Mouse (Mus musculus) urinary bladder, postnatal 10 days (tissue): ENCODE data around the gene Il17rd.

ENCODE experiments used
- DNase-seq: peaks from one replicate; pipeline ENCODE4 v3.0.0; 2022; ENCODE audit warnings: low spot score

Il17rd gene

DNA sequence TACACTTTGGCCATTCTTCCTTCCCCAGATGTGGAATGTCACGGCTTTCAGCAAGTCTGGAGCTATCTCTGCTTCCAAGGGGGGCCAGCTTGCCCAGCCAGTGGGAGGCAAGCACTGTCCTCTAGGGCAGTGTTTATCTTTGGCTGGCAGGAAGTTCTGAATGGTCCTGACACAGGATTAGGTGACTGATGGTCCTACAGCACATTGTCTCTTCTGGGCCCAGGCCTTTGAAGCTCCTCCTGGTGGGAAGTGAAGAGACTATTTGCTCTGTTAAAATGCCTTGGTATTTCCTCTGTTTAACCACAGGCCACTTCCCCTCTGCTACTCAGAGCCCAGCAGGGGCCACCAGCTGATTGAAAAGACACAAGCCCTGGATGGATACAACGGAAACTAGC lies 6.2 kb downstream of the Il17rd start:
- DNase-seq: no peak

DNA sequence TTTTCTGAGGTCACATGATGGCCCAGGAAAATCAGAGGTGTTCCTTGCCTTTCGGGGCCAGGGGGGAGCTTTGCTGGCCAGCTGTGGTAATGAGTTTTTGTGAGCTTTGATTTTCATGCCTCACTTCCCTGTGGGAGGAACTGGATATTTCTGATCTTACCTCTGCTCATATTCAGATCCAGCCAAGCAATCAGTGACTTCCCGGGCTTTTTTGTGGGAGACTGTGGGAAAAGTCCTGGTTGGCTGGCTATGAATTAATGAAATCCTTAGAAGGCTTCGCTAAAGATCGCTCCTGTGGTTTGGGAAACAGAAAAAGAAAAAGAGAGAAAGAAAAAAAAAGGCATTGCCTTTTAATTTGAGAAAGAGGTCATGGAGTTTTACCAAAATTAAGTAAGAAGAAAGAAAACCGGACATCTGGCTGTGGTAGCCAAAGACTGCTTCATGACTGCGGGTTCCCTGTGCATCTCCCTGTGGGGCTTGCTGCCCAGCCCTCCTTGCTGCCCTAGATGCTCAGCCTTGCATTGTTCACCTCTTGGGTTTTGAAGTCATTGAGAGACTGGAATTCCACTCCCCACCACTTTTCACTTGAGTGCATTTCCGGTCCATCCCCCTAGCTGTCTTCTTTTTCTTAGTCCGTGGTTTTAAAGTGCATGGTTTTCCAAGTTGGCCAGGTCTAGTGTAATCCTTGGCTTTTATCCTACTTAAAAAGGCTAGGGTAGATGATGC lies 9.7 kb downstream of the Il17rd start:
- DNase-seq: no peak

DNA sequence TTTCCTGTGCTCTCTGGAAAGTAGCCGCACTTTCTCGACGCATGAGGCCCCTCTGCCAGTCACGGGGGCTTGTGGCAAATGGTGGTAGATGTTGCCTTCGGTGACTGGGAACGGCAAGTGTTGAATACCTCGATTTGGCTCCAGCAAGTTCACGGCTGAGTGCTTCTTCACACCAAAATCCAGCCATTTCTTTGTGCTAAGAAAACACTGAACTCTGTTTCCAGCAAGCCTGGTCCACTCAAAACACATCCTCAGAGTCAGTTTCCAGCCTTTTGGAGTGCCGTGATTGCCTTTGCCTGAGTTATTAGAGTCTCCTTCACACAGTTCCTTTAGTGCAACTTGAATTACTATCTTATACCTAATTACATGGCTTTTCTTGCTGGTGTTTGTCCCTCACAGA lies 11.3 kb downstream of the Il17rd start:
- DNase-seq: no peak

DNA sequence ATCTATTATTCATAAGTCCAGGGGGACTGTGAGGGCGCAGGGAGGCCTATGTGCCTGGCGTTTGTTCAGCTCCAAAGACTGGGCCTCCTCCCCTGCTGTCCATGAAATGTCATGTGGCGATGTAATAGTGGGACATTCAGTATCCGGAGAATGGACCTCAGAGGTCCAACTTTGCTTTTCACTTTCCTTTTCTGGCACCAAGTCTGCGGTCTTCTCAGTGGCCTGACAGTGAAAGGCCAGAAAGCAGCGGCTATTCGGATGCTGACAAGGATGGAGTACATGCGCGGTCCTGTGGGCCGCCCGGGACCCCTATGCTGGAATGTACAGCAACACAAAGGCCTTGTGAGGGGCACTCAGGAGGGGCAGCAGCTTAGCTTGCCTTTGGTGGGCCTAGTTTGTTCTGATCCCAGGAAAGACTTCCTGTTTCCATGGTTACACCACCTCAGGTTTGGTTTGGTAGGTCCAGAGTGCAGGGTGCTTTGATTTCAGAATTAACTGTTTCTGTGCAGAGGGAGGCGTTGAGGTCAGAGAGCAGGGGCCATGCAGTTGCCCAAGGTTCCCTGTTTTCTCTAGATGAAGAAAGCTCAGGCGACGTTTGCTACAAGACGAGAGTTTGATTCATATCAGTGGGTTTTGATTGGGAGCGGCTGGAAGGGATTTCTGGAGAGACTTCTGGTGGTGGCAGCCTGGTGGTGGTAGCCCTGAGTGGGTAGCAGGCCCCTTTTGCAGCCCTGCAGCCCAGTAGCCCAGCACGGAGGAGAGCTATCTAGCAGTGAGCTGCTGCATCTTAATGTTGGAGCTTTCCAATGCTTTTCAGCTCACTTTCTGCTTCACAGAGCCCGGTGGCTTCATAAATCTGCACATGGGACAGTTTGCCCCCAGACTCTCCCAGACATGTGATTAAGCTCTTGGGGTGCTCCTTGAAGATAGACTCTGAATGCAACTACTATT lies 12.1 kb downstream of the Il17rd start:
- DNase-seq: no peak

DNA sequence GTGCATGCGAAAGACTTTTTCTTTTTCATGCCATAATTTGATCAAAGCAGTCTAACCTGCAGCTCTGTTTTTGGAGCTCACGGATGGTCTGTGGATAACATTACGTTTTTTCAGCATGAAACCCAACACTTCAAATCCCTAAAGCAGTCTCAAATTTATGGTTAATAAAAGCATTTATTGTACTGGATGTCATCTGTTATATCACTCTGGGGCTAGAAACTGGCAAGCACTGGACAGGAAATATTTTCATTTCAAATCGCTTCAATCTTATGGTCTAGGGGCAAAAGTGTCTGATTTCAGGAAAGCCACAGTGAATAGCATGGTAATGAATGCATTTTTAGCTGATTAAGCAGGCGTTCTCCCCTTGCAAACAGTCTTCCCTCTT lies 12.8 kb downstream of the Il17rd start:
- no peak for DNase-seq

DNA sequence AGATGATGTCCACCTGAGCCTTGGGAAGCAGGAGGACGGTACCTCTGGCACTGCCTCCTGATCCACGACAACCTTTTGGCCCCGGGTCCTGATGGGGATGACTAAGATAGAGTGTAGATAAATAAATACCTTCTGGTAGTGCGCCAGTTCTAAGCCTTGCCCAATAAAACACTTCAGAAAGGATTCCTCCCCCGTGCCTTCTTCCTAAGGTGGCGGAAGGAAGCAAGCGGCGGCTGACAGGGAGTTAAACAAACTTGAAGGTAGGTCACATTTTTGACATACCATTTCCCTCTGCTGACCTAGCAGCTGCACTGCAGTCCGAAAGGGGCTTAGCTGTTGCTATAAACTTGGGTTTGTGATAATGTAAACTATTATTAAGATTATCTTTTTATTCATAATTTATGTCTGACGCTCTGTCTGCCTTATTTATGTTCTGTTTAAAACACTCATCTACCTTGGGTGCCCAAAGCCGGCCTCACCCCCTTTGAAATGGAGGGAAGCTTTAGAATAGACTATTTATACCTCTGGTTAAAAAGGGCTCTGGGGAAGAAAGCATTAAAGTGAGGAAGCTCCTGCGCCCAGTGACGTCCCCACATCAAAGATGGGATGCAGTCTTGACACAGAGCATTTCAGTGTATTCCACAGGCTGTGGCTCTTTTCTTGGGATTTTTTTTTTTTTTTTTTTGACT lies 19.9 kb downstream of the Il17rd start:
- no peak for DNase-seq

DNA sequence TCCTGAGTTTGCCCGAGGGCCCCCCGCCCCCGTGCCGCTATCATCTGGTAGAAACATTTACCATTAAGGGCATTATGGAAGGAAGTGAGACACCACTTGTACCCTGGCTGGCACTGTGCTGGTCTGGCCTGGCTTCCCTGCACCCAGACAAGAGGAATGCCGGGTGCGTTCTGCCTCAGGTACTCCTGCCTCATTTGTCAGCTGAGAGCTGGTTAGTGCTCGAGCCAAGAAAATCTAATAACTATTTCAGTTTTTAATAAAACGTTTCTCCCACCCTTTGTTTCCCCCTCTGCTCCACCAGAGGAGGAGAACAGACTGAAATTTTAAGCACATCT lies 20.4 kb downstream of the Il17rd start:
- no peak for DNase-seq

DNA sequence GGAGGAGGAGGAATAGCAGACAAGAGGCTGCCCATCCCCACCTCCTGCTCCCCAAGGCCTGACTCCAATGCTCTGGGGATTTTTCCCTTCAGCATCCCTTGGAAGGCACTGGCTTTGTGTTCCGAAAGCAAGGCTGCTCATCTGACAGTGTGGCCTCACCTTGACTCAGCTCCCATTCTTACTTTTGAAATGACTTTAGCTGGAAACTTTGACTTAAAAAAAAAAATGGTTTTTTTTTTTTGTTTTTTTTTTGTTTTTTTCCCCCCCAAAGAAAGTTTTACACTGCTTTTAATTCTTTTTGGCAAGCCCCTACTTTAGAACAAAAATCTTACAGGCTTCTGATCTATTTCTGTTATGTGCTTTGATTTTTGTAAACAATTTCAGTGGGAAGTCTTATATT lies 24.6 kb downstream of the Il17rd start:
- no peak for DNase-seq

DNA sequence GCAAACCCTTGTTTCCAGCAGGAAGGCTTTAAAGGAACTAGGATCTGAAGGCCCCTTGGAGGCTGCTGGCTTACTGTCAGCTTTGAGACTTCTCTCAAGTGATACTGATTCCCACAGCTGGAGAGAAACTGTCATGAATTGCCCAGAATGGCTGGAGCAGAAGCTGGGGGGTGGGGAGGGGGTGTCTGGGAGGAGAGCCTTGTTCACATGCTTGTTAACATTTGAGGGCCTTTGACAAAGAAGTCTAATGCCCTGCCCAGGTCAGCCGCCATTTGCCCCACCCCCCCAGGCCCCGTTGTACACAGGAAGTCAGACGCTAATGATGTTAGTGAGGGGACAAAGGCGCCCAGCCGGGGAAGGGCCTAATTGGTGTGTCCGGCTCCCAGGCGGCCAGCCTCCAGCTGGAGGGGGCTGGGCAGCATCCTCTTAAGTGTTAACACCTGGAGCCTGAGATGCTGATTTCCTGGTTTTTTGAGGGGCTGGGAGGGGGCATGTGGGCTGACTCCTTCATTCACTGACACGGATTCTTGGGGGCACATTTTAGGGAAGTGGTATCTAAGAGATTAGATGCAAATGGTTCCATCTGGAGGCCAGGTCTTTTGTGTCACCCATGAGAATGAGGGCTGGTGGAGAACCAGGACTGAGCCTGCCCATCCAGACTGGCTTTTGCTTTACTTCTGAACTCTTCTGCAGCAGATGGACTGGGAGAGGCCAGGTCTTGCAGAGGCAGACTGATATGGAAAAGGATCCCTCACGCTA lies 27.6 kb downstream of the Il17rd start:
- DNase-seq: no peak

DNA sequence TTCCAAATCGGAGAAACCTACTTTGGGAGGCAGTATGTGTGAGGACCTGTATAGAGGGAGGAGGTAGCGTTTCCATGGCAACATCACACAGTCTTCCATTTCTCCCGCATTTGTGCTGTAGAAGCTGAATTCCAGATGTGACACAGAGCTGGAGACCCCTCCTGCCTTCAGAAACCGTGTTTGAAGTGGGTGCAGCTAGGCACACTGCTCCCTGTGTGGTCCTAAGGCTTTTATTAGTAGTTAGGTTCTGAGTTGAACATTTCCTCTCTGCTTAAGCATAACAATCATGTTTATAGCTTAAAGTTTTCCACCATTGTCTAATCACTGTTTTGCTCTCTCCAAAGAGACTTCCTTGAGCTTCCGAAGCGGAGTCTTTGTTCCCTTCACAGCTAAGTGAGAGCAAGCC lies 29.1 kb downstream of the Il17rd start:
- DNase-seq: no peak

DNA sequence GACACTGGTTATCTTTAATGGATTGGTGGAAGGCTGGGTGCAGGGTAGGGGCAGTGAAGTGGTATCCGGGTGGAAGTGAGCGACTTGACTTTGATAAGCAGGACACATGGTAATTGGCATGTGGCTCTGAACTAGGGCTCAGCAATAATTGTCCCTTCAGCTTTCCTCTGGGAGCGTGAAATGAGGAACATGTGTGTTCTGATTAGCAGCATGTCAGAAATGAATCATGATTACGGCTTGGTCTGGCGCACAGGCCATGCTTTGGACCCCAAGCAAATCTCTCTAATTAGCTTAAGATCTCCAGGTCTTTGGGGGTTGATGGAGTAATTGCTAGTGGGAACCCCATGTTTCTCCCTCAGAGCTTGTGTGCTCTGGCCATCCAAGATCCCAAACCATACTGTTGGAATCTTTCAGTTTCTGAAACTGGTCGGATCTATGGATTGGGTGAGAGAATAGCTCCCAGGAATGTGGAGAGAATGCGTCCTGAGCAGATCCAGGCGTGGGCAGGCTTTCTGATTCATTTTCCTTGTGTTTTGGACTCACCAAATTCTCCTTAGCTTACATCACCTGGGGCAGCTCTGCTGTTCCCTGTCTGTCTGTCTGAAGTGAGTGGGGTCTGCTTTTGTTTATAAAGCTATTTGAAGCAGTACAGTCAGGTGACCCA lies 30.8 kb downstream of the Il17rd start:
- no peak for DNase-seq

DNA sequence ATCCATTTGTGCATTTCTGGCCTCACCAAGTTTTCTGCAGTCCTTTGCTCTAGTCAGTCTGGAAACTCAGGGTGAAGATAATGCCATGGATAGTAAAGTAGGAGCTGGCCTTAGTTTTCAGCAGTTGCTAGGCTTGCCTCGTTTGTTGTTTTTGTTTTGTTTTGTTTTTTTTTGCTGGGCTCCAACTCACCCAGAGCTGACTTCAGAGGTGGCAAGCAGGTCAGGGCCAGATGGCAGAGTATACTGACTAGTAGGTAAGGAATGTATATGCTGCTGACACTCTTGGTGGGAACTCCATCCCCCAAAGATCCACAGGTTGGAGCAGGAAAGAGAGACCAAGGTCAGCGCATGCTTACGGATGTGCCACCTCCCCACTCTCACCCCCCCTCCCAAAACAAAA lies 31.4 kb downstream of the Il17rd start:
- no peak for DNase-seq

DNA sequence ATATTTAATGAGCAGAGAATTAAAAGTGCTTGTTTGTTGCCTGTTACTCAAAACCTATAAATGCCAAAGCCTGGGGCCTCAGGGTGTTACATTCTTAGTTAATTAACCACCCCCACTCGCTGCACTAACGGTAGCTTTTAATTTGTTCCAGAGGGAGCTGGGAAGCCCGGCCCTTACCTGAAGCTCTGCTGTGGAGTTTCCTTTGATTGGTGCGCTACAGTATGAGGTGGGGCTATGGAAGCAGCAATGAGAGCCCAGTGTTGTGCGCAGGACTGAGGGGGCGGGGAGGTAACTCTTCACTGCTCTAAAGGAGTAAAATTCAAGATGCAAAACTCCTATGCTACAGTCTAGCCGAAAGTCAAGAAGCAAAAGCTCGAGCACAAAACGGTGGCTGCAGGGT lies 32.0 kb downstream of the Il17rd start:
- DNase-seq: no peak

DNA sequence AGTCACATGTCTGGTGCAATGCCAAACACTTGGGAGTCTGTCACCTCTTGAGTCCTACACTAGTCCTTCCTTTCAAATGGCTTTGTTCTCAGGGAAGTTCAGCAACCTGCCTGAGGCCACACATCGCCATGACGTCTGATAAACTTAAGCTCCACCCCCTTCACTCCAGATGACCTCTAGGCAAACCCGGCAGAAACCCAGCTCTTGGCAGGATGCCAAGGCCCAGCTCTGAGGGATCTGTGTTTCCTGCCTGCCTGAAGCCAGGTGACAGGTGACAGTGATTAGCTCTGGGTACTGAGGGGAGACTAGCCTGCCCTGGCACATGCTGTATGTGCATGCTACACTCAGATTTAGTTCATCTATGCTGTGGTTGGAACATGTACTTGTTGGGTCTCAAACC lies 33.2 kb downstream of the Il17rd start:
- no peak for DNase-seq

DNA sequence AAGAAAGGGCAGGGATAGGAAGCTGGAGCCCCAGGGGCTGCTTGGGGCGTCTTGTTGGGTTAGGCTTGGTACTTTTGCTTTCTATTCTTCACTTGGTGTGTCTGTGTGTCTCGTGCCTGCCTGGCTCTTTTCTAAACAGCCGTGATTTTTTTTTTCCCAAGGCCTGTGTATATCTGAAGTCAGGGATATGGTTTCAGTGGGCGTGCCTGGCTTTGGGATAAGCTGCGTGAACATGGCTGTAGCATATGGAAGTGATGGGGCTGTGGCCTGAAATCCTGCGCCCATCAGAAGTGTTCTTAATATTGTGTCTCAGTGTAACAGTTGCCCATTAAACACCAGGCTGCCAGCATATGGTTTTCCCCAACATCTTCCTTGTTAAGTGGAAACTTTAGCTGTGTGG lies 36.3 kb downstream of the Il17rd start:
- DNase-seq: no peak

DNA sequence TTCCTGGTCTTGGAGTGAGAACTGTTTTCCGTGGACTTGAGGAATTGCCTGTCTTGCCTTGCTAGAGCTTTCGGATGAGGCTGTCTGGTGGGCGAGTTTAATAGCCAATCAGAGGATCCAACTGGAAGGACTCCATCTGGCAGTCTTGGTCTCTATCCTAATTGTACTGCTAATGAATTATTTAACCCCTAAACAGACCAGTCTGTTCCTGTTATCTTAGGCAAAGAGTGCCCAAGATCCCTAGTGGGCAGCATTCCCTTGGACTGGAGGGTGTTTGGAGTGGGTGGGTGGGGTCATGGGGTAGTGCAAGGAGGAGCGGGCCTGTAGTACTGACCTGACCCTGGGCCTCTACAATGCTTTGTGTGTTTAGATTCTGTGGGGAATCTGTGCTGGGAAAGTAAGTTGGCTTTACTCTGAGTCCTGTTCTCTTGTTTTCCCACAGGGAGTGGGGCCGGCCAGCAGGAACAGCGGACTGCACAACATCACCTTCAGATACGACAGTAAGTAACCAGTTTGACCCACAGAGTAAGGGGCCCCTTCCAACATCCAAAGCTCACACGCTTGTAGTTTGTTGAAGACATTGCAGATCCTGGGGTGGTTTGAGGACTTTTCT lies 37.3 kb downstream of the Il17rd start:
- no peak for DNase-seq

DNA sequence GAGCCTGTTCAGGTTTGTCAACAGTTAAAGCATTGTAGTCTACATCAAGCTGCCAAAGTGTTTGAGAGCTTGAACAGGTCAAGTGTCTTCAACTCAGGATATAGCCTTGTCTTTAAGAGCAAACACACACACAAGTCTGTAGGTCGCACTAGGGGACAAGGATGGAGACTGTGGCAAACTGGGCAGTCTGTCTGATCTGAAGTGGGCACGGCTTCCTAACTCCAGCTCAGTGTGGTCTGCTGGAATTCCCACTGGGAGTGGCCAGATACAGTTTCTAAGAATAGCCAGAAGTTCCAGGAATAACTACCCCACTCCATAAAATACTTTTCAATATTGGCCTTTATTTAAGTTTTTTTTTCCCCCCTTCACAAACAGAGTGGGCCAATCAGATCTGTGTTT lies 37.8 kb downstream of the Il17rd start:
- no peak for DNase-seq

DNA sequence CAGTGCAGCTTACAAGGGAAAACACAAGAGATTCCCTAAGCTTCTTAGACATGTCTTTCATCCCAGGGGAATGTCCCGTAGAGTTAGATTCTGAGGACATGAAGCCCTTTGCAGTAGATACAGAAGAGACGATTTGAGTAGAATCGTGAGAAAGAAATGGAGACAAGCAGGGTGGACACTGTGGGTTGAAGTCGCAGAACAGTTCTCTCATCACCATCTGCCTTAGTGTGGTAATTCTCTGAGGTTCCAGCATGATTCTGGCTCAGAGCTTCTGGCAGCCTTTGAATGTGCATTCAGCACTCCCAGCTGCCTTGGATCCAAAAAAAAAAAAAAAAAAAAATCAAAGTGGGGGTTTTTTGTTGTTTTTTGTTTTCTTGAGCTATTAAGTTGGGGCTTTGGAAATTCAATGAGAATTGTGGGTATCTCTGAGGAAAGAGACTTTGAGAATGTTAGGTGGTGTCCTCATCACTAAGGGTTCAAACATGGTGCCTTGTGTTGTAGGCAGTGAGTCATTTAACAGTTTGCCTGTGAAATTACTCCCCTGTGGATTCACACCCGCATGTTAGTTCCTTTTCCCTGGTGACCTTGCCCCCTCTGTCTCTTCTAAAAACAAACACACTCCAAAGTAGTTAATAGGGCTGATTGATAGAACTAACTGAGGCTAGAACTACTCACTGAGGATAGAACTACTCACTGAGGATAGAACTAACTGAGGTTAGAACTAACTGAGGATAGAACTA lies 43.0 kb downstream of the Il17rd start:
- no peak for DNase-seq

DNA sequence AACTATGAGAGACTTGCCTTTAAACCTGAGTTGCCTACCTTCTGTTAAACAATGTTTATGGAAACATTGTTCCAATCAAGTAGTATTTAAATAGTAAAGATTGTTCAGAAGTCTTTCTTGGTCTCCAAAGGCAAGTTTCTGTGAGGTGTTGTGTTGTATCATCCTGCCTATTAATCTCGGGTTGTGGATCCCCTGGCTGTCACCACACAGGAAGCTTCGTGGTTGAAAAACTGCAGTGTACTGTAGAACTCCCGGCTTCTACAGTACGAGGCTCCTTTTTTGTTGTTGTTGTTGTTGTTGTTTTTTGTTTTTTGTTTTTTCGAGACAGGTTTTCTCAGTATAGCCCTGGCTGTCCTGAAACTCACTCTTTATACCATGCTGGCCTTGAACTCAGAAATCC lies 46.7 kb downstream of the Il17rd start:
- no peak for DNase-seq

DNA sequence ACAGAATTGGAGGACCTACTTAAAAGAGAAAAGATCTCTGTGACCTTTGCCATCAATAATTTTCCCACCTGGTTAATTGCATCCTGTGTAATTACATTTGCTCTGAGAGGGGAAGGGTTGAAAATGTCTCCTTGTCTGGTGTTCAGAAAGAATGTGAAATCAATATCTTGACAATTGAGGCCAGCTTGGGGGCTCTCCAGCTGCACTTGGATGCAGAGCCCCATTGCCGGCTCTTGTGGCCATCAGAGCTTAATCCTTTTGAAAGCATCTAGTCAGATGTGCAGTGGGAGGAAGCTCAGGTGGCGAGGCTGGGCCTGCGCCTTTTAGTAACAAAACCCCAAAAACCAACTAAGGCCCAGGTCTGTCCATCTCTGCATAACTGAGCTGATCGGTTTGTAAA lies 47.3 kb downstream of the Il17rd start:
- no peak for DNase-seq

DNA sequence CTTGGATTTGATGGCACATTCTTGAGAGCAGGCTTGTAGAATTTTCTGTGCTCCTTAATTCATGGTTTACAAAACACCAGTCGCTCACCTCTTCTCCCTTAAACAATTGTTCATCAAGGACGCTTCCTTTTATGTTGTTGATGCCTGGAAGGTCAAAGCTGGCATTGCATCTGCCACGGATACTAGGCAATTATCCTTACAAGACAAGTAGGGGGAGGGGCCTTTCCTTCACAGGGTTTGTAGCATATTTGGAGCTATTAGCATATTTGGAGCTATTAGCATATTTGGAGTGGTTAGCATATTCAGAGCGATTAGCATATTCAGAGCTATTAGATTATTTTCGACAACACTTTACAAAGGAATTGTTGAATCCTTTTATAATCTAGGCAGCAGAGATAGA lies 55.5 kb downstream of the Il17rd start:
- DNase-seq: no peak
